Mouse (Mus musculus) small intestine, adult 2 months (tissue): ENCODE results near the gene Ap1m2. TPM values are rescaled to one million over a fixed set of nuclear protein-coding genes. Genes with fewer than 3 reads are reported as not detected.
"Not testable (repeated sequence)": the region's sequence is repeated elsewhere in the genome, so short reads cannot be mapped to it uniquely, and the experiment has no call there.

Experiments used
- H3K27ac ChIP-seq: fragments of 200-500 bp; 2 replicates; pipeline ENCODE4 v1.5.1; 2012; ENCODE audit warnings: low read depth, low read length, control low read depth, inconsistent platforms; ENCODE audit not compliant: insufficient read depth
- H3K27me3 ChIP-seq: fragments of 200-500 bp; 2 replicates; pipeline ENCODE4 v1.6.1; 2012; ENCODE audit warnings: mild to moderate bottlenecking, moderate library complexity, low read length, inconsistent platforms; ENCODE audit not compliant: control insufficient read depth, insufficient read depth
- H3K36me3 ChIP-seq: fragments of 200-500 bp; 2 replicates; pipeline ENCODE4 v1.6.1; 2012; ENCODE audit warnings: mild to moderate bottlenecking, low read length, control low read depth, inconsistent platforms; ENCODE audit not compliant: control insufficient read depth, insufficient read depth
- H3K4me1 ChIP-seq: fragments of 200-500 bp; 2 replicates; pipeline ENCODE4 v1.6.1; 2012; ENCODE audit warnings: low read length, inconsistent platforms, mixed read lengths; ENCODE audit not compliant: control insufficient read depth, insufficient read depth, insufficient read length
- H3K4me3 ChIP-seq: fragments of 200-500 bp; 2 replicates; pipeline ENCODE4 v1.5.1; 2012; ENCODE audit warnings: low read depth, mild to moderate bottlenecking, control low read depth, inconsistent platforms, low read length, moderate library complexity
- CTCF ChIP-seq: fragments of 200-500 bp; IDR thresholded peaks from 2 replicates; pipeline ENCODE4 v1.5.1; 2012; ENCODE audit warnings: low read depth, mild to moderate bottlenecking, control low read depth, inconsistent platforms, low read length, moderate library complexity, mixed read lengths; ENCODE audit not compliant: insufficient replicate concordance, insufficient read length; ENCODE audit errors: extremely low read depth
- POLR2A ChIP-seq: fragments of 200-500 bp; IDR thresholded peaks from 2 replicates; pipeline ENCODE4 v1.6.1; 2012; ENCODE audit warnings: low read depth, mild to moderate bottlenecking, control low read depth, inconsistent platforms, low read length, moderate library complexity
- WGBS: fragments of 180-500 bp; shearing (Covaris S2); methylation state at CpG from one replicate; pipeline ENCODE4 v1.1.7; 2018; 5-methylcytosine and 5-hydroxymethylcytosine counted together
- polyA plus RNA-seq: library from polyadenylated mRNA; depleted of rRNA; stranded (reverse); fragments of >200 nt; gene quantifications from 2 replicates; pipeline ENCODE4 v1.2.3, GENCODE M21; 2012

Gene Ap1m2
- polyA plus RNA-seq, 1 experiment = 69.5 TPM

GRCm38 (mm10) chr9:21332161-21333061 lies 20.3 kb upstream of the Ap1m2 start:
- WGBS = 65% methylated on average over 9 of the region's 9 CpGs
- no peak for TF ChIP-seq POLR2A
- TF ChIP-seq CTCF = no peak
- H3K36me3 ChIP-seq = no peaks in the 10 kb centered on the region
- no peaks in the 10 kb centered on the region for H3K27me3 ChIP-seq
- peaks cover under 1% of the 10 kb centered on the region; the same call in 1 of the 2 replicates for H3K4me1 ChIP-seq
- H3K4me3 ChIP-seq = no peak overlapping the region
- no peak overlapping the region for H3K27ac ChIP-seq

GRCm38 (mm10) chr9:21331365-21332140 lies 19.4 kb upstream of the Ap1m2 start:
- H3K4me1 ChIP-seq = no peaks in the 10 kb centered on the region; the same call in 1 of the 2 replicates
- TF ChIP-seq CTCF = no peak
- TF ChIP-seq POLR2A = no peak
- H3K4me3 ChIP-seq = no peak overlapping the region
- H3K27me3 ChIP-seq = no peaks in the 10 kb centered on the region
- 84% methylated on average over 12 of the region's 12 CpGs for WGBS
- H3K36me3 ChIP-seq = no peaks in the 10 kb centered on the region
- no peak overlapping the region for H3K27ac ChIP-seq

GRCm38 (mm10) chr9:21329699-21330289 lies 17.7 kb upstream of the Ap1m2 start:
- H3K27me3 ChIP-seq = no peaks in the 10 kb centered on the region
- no peak overlapping the region; the same call in 1 of the 2 replicates for H3K27ac ChIP-seq
- TF ChIP-seq POLR2A (no peak), CTCF (no peak)
- H3K36me3 ChIP-seq = no peaks in the 10 kb centered on the region
- 88% methylated on average over 10 of the region's 10 CpGs for WGBS
- H3K4me1 ChIP-seq = no peaks in the 10 kb centered on the region; the same call in 1 of the 2 replicates
- H3K4me3 ChIP-seq = no peak overlapping the region

DNA sequence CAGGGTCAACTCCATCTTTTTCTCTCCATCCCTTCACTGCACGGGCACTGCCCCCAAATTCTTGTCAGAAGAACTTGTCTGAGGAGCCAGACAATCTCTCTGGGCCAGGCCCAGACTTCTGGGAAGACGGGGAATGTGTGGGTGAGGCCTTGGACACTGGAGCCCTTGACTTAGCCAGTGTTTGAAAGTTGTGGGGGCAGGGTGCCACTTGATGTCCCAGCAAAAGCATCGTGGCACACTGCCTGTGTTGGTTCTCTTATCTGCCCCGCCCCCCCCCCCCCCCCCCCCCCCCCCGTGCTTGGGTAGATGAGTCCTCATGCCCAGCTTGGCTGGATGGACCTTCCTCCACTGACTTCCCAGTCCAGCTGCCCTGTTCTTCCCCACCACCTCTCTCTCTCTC lies 16.9 kb upstream of the Ap1m2 start:
- Histone ChIP-seq H3K27me3 (no peaks in the 10 kb centered on the region), H3K4me3 (no peak overlapping the region), H3K4me1 (no peaks in the 10 kb centered on the region; the same call in 1 of the 2 replicates), H3K36me3 (no peaks in the 10 kb centered on the region), H3K27ac (no peak overlapping the region)
- TF ChIP-seq POLR2A (no peak), CTCF (no peak)
- WGBS = 32% methylated on average over 4 of the region's 5 CpGs

- Histone ChIP-seq H3K36me3 (no peaks in the 10 kb centered on the region), H3K4me3 (no peak overlapping the region), H3K27ac (no peak overlapping the region), H3K4me1 (no peaks in the 10 kb centered on the region; the same call in 1 of the 2 replicates), H3K27me3 (no peaks in the 10 kb centered on the region)
- TF ChIP-seq POLR2A = no peak
- no peak for TF ChIP-seq CTCF
- 67% methylated on average over 3 of the region's 3 CpGs for WGBS
Measured at GRCm38 (mm10) chr9:21328041-21328440, 15.9 kb upstream of the Ap1m2 start.

- WGBS = 52% methylated on average over 3 of the region's 3 CpGs
- H3K36me3 ChIP-seq = no peaks in the 10 kb centered on the region
- H3K27me3 ChIP-seq = no peaks in the 10 kb centered on the region
- peak overlapping the region; percentile 45; the same call in 1 of the 2 replicates for H3K27ac ChIP-seq
- TF ChIP-seq CTCF = no peak
- no peak overlapping the region for H3K4me3 ChIP-seq
- no peaks in the 10 kb centered on the region; the same call in 1 of the 2 replicates for H3K4me1 ChIP-seq
Measured at GRCm38 (mm10) chr9:21327569-21327968, 15.4 kb upstream of the Ap1m2 start.

- 81% methylated on average over 11 of the region's 11 CpGs for WGBS
Measured at GRCm38 (mm10) chr9:21324269-21324668, 12.1 kb upstream of the Ap1m2 start.

DNA sequence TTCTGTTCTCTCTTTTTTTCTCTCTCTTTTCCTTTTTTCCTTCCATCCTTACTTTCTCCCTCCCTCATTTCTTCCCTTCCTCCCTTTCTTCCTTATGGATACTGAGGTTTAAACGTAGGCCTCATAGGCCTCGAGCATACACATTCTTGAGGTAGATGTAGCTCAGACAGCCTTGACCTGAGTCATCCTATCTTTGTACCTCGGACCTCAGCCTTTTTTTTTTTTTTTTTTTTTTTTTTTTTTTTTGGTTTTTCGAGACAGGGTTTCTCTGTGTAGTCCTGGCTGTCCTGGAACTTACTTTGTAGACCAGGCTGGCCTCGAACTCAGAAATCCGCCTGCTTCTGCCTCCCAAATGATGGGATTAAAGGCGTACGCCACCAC lies 10.8 kb upstream of the Ap1m2 start:
- not testable (repeated sequence) for H3K36me3 ChIP-seq, H3K4me1 ChIP-seq, H3K4me3 ChIP-seq, H3K27ac ChIP-seq, H3K27me3 ChIP-seq
- 72% methylated on average over 8 of the region's 8 CpGs for WGBS

More at GRCm38 (mm10) chr9:21324269-21324668, 12.1 kb upstream of the Ap1m2 start:
- H3K36me3 ChIP-seq = no peaks in the 10 kb centered on the region
- H3K27ac ChIP-seq = no peak overlapping the region
- H3K27me3 ChIP-seq = no peaks in the 10 kb centered on the region
- H3K4me3 ChIP-seq = no peak overlapping the region
- peaks cover 2% of the 10 kb centered on the region; the same call in 1 of the 2 replicates for H3K4me1 ChIP-seq
- no peak for TF ChIP-seq POLR2A
- no peak for TF ChIP-seq CTCF
